8 mouse cellular contexts compared by ENCODE assay signal in the genomic region with DNA sequence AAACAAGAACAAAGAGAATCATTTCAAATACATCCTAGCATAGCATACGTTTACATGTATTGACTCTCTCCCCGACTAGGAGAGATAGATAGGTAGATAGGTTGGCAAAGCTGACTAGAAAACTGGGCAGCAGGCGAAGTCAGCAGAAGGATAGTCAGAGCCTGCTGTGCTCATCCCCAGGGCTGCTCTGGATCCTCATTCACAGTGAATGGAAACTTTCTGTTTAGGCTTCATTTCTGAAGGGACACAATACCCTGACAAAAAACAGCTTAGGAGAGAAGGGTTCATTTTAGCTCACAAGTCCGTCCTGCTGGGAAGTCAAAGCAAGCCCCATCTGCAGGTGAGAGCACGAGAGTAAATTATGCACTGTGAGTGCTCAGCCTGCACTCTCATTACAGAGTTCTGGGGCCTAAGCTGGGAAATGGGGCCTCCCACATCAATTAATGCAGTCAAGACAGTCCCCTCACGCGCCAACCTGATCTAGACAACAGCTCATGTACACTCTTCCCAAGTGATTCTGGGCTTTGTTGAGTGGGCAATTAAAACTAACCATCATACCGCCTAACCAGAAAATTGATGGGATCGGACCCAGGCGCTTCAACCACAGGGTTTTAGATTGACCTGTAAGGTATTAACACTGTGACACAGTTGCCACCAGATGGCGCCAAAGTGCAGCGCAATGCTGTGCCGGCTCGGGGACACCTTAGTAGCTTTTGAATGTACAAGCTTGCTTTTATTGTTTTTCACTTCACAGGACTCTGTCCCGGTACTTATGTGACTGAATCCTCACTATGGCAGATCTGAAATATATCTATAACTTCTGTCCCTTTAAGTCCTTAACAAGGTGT. TPM values are rescaled to one million over a fixed set of nuclear protein-coding genes. Genes with fewer than 3 reads are reported as not detected.
DNase-seq lines count a peak whose midpoint lies in the region; ATAC-seq and TF ChIP-seq lines count a peak whose summit lies in the region.

No protein-coding gene starts in this region.

- peaks cover 8% of the 10 kb centered on the region; the same call in 1 of the 2 replicates for H3K36me3 ChIP-seq in forebrain, postnatal 0 days (ENCODE audit: insufficient read depth)
- H3K36me3 ChIP-seq in hindbrain, embryonic 10.5 days = peaks cover 20% of the 10 kb centered on the region
- peaks cover 14% of the 10 kb centered on the region for H3K36me3 ChIP-seq in lung, embryonic 14.5 days (ENCODE audit: insufficient read depth)
- 0 out of 2 replicates have a peak, but pooled peaks cover under 1% of the 10 kb centered on the region for H3K36me3 ChIP-seq in thymus, adult 2 months (ENCODE audit: control insufficient read depth, insufficient read depth, low read length)

- peak; percentile 91 for ATAC-seq in forebrain, postnatal 0 days
- peak; percentile 91 for ATAC-seq in lung, embryonic 14.5 days (ENCODE audit: insufficient read depth)

- TF ChIP-seq CTCF in cerebellum, adult 2 months (IDR thresholded peaks at IDR 0.05; ENCODE audit: borderline replicate concordance, insufficient read depth, low read depth, low read length) = peak; percentile 91
- TF ChIP-seq CTCF in forebrain, postnatal 0 days (IDR thresholded peaks at IDR 0.05; ENCODE audit: low read depth) = peak; percentile 96
- peak; percentile 95 for TF ChIP-seq CTCF in lung, embryonic 14.5 days (IDR thresholded peaks at IDR 0.05; ENCODE audit: low read depth)
- peak; percentile 85; the same call in 1 of the 2 replicates for TF ChIP-seq CTCF in thymus, adult 2 months (IDR thresholded peaks at IDR 0.05; ENCODE audit: borderline replicate concordance, control insufficient read depth, extremely low read depth, insufficient read depth, low read length, poor library complexity)

- H3K4me2 ChIP-seq in forebrain, postnatal 0 days (ENCODE audit: low read depth) = no peak overlapping the region
- H3K4me2 ChIP-seq in lung, embryonic 14.5 days = no peak overlapping the region

- no peaks in the 10 kb centered on the region for H3K4me1 ChIP-seq in cerebellum, adult 2 months (ENCODE audit: control insufficient read depth, insufficient read depth, low read length)
- no peaks in the 10 kb centered on the region for H3K4me1 ChIP-seq in forebrain, postnatal 0 days (ENCODE audit: insufficient read depth)
- H3K4me1 ChIP-seq in hindbrain, embryonic 10.5 days (replicated peaks) = no peaks in the 10 kb centered on the region
- no peaks in the 10 kb centered on the region for H3K4me1 ChIP-seq in lung, embryonic 14.5 days (ENCODE audit: insufficient read depth)
- H3K4me1 ChIP-seq in thymus, adult 2 months (replicated peaks; ENCODE audit: control insufficient read depth, insufficient read depth, low read length) = no peaks in the 10 kb centered on the region

- no peak overlapping the region for H3K4me3 ChIP-seq in cerebellum, adult 2 months (replicated peaks; ENCODE audit: insufficient read depth, low read depth, low read length)
- no peak overlapping the region for H3K4me3 ChIP-seq in forebrain, postnatal 0 days (ENCODE audit: low read depth, low read length)
- H3K4me3 ChIP-seq in hindbrain, embryonic 10.5 days = no peak overlapping the region
- no peak overlapping the region for H3K4me3 ChIP-seq in lung, embryonic 14.5 days (ENCODE audit: low read depth, low read length)
- no peak overlapping the region for H3K4me3 ChIP-seq in thymus, adult 2 months (ENCODE audit: control insufficient read depth, insufficient read depth, low read length)

- no peak overlapping the region for H3K9ac ChIP-seq in forebrain, postnatal 0 days
- no peak overlapping the region for H3K9ac ChIP-seq in lung, embryonic 14.5 days

- H3K27me3 ChIP-seq in cerebellum, adult 2 months (ENCODE audit: control insufficient read depth, insufficient read depth, low read length) = no peaks in the 10 kb centered on the region
- H3K27me3 ChIP-seq in forebrain, postnatal 0 days (ENCODE audit: insufficient read depth, low read length) = no peaks in the 10 kb centered on the region
- no peaks in the 10 kb centered on the region for H3K27me3 ChIP-seq in hindbrain, embryonic 10.5 days (ENCODE audit: insufficient read depth, poor library complexity, severe bottlenecking)
- H3K27me3 ChIP-seq in lung, embryonic 14.5 days (ENCODE audit: insufficient read depth, low read length) = no peaks in the 10 kb centered on the region
- no peaks in the 10 kb centered on the region for H3K27me3 ChIP-seq in thymus, adult 2 months (ENCODE audit: control insufficient read depth, insufficient read depth, low read length)

- 13% methylated on average over 15 of the region's 15 CpGs for WGBS in cerebellum, adult 2 months
- WGBS in forebrain, postnatal 0 days = 17% methylated on average over 15 of the region's 15 CpGs
- 25% methylated on average over 15 of the region's 15 CpGs for WGBS in hindbrain, embryonic 10.5 days
- whole genome bisulfite sequencing in lung, embryonic 14.5 days = 25% methylated on average over 15 of the region's 15 CpGs
- WGBS in thymus, adult 2 months = 54% methylated on average over 15 of the region's 15 CpGs

- DNase-seq in MEL-GATA-1-ER (ENCODE audit: extremely low read depth, low read depth) = peak; percentile 32
- peak; percentile 74 to 81 for DNase-seq in cerebellum, adult 2 months
- DNase-seq in forebrain, postnatal 0 days = peak; percentile 93
- DNase-seq in hindbrain, embryonic 10.5 days (ENCODE audit: low spot score) = peak; percentile 81
- DNase-seq in layer of hippocampus, adult 8-10 months (ENCODE audit: low spot score in 2 of 2) = peak; percentile 33 to 75
- peak; percentile 95 for DNase-seq in lung, embryonic 14.5 days
- peak; percentile 56 for DNase-seq in ovary, postnatal 10 days (ENCODE audit: low spot score)
- peak; percentile 77 for DNase-seq in thymus, adult 2 months

- TF ChIP-seq POLR2A in cerebellum, adult 2 months (IDR thresholded peaks at IDR 0.05; ENCODE audit: borderline replicate concordance, insufficient read depth, low read length) = no peak
- TF ChIP-seq POLR2A in thymus, adult 2 months (IDR thresholded peaks at IDR 0.05; ENCODE audit: control insufficient read depth, extremely low read depth, insufficient read depth, low read length, poor library complexity) = no peak

- no peaks in the 10 kb centered on the region for H3K9me3 ChIP-seq in forebrain, postnatal 0 days (ENCODE audit: low read length)
- H3K9me3 ChIP-seq in hindbrain, embryonic 10.5 days = no peaks in the 10 kb centered on the region
- H3K9me3 ChIP-seq in lung, embryonic 14.5 days (ENCODE audit: low read depth, low read length) = no peaks in the 10 kb centered on the region

- H3K27ac ChIP-seq in cerebellum, adult 2 months (ENCODE audit: insufficient read depth, low read length) = 0 out of 2 replicates have a peak overlapping the region, but pooled peaks have one; percentile 15
- H3K27ac ChIP-seq in forebrain, postnatal 0 days (ENCODE audit: low read depth, low read length) = no peak overlapping the region
- no peak overlapping the region for H3K27ac ChIP-seq in hindbrain, embryonic 10.5 days
- no peak overlapping the region for H3K27ac ChIP-seq in lung, embryonic 14.5 days (ENCODE audit: low read depth)
- no peak overlapping the region for H3K27ac ChIP-seq in thymus, adult 2 months (ENCODE audit: control insufficient read depth, insufficient read depth, low read length)

RNA-seq across cellular contexts. Expression of gene Dis3, which starts 42.4 kb away (rescaled TPM):
- 12.8 and 14.8 TPM in 2 replicates for polyA plus RNA-seq in cerebellum, adult 2 months (2012; rRNA removed)
- 25.3 and 28.0 TPM in 2 replicates for total RNA-seq in forebrain, postnatal 0 days (2014; rRNA removed)
- 22.5 and 26.3 TPM in 2 replicates for polyA plus RNA-seq in forebrain, postnatal 0 days (2015; fragmentation: Nextera tagmentation; extraction: Ambion mirVana)
- polyA plus RNA-seq in hindbrain, embryonic 10.5 days (2016; fragmentation: Nextera tagmentation; extraction: Ambion mirVana) = 29.7 and 36.8 TPM in 2 replicates
- 10 to 100 TPM; 16.4 to 24.8 (median 18.4) TPM for total RNA-seq in layer of hippocampus, adult 8-10 months (2022)
- polyA plus RNA-seq in lung, embryonic 14.5 days (2014; fragmentation: Nextera tagmentation; extraction: Ambion mirVana) = 43.7 and 45.7 TPM in 2 replicates
- 9.7 and 12.4 TPM in 2 replicates for polyA plus RNA-seq in thymus, adult 2 months (2012; rRNA removed)

RNA-seq across cellular contexts. Expression of gene Pibf1, which starts 42.8 kb away (rescaled TPM):
- polyA plus RNA-seq in cerebellum, adult 2 months (2012; rRNA removed) = 6.5 and 7.3 TPM in 2 replicates
- 18.8 and 20.6 TPM in 2 replicates for total RNA-seq in forebrain, postnatal 0 days (2014; rRNA removed)
- polyA plus RNA-seq in forebrain, postnatal 0 days (2015; fragmentation: Nextera tagmentation; extraction: Ambion mirVana) = 9.3 and 12.6 TPM in 2 replicates
- polyA plus RNA-seq in hindbrain, embryonic 10.5 days (2016; fragmentation: Nextera tagmentation; extraction: Ambion mirVana) = 19.0 and 19.7 TPM in 2 replicates
- 10 to 100 TPM; 13.3 to 17.2 (median 14.5) TPM for total RNA-seq in layer of hippocampus, adult 8-10 months (2022)
- 17.6 and 18.9 TPM in 2 replicates for polyA plus RNA-seq in lung, embryonic 14.5 days (2014; fragmentation: Nextera tagmentation; extraction: Ambion mirVana)
- 1.8 and 2.4 TPM in 2 replicates for polyA plus RNA-seq in thymus, adult 2 months (2012; rRNA removed)

Comparison
In these comparisons a context has a peak if more than half of its experiments do, and no peak if none do; other contexts are left out.
1. DNase-seq: peak in every context shown above with its lines; median percentile 95 in lung, embryonic 14.5 days; 93 in forebrain, postnatal 0 days; 81 in hindbrain, embryonic 10.5 days; 78 in cerebellum, adult 2 months; 77 in thymus, adult 2 months; 56 in ovary, postnatal 10 days; 54 in layer of hippocampus, adult 8-10 months; 32 in MEL-GATA-1-ER.